Mouse (Mus musculus): ENCODE data around the gene 1700013H16Rik.
"Not testable (repeated sequence)": the region's sequence is repeated elsewhere in the genome, so short reads cannot be mapped to it uniquely, and the experiment has no call there.

The 1700013H16Rik gene

DNA sequence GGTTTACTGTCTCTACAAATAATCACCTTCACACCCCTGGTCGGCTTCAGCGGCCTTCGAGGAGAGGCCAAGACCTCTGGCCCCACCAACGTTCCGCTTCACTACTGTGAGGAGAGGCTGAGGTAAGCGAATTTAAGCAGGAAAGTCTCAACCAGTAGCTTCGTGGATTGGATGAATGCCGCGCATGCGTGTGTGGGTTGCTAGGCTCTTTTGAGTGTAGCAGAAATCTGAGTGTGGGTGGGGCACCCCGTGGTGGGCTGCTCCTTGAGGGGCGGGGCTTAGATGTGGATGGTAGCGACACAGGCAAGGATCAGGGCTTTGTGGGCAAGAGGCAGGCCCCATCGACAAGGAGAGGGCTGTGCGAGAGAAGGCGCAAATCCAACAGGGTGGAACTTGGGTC, at the start of gene 1700013H16Rik:
Gene 1700013H16Rik, minus strand, starts transcription at position 96 of the 400 bp plus-strand sequence.
- no peak for DNase-seq

DNA sequence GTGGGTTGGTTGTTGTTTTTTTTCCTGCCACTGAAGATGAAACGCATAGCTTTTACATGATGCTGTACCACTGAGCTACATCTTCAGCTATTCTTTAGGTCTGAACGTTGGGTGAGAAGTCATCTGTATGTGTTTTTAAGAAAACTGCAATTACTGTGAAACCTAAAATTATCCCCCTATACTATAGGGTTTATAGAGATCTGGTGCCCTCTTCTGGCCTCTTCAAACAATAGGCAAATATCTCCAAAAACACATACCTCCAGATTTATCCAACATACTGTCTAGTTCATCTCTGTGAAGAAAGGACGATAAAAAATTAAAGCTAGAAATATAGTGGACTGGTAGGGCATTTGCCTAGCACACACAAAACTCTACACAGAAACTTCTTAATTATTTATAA, 41.4 kb upstream of the 1700013H16Rik start:
- no peak for DNase-seq

DNA sequence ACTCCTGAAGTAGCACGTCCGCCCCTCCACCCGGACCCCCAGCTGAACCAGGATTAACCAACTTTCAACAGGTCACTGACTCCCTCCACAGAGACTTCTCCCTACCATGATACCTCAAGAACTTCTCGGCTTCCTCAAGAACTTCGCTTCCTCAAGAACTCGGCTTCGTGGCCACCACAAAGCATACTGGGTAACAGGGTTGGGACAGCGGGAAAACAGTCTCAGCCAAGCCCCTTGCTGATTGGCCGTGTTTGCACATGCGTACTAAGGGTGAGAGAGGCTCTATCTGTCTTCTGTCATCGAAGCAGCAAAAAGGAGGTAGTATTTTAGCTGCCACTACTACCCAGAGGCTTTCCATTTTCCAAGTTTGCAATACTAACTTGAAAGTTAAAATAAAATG, 39.9 kb upstream of the 1700013H16Rik start, which contains the start of gene Xlr:
Gene Xlr, minus strand, starts transcription at position 188 of the 400 bp plus-strand sequence.
- not testable (repeated sequence) for DNase-seq

DNA sequence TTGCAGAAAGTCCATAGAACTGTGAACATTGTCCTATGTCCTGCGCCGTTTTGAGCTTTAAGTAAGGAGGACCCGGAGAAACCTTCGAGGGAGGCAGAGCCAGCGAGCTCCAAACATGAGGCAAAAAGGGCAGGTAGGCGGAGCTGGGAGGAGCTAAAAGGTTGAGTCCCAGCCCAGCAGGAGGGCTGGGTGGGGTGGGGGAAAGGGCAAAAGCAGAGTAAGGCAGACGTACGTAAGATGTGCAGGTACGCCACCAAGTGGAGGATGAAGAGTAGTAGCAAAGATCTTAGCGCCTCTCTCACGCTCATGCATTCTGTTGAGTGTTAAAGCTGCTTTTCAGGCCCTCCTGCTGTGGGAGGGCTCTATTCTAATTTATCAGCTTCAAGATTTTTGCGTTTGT, 18.6 kb upstream of the 1700013H16Rik start, which contains the start of gene Zfp36l3:
Gene Zfp36l3, minus strand, starts transcription at position 119 of the 400 bp plus-strand sequence.
- DNase-seq: no peak

DNA sequence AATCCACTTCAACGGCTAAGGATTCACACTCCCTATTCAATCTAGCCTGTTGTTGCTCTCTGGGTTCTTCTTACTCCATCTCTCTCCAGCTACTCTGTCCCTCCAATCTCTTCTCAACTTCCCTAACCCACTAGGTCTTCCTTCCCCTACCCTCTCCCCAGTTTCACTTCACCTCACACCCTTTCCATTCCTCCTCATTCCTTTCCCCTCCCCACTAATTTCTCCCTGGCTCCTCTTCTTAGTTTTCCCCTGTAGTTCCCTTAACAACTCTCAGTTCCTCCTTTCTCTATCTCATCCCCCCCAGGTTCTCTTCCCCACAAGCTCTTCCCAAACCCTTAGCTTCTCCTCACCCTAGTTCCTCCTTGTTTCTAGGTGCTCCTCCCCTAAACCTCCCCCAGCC, 4.8 kb downstream of the 1700013H16Rik start:
- DNase-seq: no peak

DNA sequence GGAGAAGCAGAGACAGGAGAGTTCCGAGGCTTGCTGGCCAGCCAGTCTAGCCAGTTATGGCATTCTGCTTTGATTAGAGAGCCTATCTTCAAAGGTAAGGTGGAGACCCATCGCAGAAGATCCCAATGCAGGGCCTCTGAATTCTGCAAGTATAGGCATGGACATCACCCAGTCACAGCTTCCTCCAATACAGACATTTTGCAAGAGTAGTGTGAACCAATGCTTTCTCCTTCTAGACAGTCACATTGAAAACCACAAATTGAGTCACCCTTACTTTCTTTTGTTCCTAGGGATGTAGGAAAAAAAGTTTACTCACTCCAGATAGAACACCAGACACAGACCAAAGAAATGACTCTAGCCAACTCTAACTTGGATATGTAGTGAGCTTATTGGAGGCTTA, 28.7 kb downstream of the 1700013H16Rik start:
- DNase-seq: no peak

DNA sequence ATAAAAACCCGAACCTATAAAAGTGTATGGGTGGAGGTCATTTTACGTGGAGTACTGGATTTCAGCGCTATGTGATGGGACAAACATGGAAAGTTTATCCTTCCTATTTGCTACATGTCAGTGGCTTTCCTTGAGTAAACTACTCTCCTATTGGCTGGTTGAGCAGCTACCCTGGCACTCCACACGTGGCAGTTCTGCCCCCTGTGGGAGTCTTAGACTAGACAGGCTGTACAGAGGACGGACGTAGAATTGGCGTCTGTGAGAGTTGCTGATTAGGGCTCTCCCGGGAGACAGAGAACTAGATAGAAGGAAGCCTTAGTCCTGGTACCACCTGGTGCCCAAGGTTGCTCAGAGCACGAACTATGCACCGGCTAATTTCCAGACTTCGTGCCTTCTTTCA, 33.0 kb downstream of the 1700013H16Rik start, which contains the start of gene 4930502E18Rik:
Gene 4930502E18Rik, plus strand, starts transcription at position 231 of the 400 bp plus-strand sequence.
- no peak for DNase-seq

DNA sequence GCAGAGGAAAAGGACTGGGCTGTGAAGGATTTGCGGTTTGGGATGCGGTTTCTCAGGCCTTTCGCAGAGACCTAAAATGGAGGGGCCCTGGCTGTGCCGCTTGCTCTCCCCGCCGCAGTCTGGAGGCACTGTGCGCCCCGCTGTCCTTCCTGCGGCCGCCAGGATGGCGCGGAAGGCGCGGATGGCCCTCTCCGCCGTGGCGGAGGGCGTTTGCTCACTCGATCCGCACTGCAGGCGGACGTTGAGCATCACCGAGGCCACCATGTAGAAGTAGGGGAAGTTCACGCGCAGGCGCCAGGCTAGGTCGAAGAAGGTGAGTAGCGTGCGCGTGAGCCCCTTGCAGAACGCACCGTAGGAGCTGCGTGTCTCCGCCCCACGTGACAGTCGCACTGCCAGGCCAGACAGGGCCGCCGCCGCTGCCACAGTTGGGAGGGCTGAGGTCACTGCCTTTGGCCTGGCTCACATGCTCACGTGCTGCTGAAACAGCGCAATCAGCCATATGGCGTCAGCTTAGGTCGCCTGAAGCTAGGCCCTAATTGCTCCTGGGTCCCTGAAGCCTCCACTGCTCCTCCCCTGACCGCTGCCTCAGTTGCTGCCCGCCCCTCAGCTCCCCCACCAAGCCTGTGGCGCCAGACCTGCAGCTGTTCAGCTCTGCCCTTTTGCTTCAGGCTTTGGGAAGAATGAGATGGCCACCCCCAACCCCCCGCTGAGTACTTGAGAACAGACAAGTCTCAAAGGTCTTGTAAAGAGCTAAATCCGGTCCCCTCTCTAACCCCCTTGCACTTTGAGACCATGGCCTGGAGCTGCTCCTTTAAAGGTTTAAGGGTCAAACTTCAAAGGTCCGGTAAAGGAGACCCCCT, 41.1 kb downstream of the 1700013H16Rik start:
- peak; percentile 32 to 57 for DNase-seq

DNA sequence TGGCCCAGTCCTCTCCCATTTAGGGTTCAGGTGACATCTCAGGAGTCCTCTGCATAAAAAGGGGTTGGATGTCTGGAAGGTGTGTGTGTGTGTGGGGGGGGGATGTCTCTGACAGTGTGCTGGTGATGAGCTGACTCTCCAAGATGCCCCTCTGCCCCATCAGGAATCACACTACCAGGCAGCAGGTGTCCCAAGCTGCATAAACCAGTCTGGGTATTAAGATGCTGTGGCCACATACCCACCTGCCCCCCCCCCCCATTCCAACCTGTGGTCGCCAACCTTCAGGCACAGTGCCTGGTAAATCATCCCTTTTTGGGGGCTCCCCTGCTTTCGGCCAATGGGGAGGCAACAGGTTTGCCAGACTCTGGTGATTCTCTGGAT, 41.7 kb downstream of the 1700013H16Rik start:
- no peak for DNase-seq

DNA sequence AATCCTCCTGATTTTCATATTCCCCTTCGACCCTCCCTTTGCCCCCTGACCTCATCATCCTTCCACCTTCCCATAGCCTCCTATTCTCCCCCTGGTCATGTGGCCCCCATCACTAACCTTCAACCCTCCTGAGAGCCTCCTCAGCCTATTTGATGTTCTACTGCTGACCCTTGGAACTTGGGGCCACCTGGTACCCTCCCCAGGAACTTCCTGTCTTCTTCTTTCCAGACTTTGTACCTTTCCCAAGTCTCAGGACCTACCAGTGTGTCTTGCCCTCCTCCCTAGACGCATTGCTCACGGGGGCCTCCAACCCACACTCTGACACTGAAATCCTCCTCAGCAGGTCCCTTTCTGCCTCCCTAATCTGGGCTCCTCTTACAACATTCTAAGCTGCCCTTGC, 55.0 kb downstream of the 1700013H16Rik start:
- no peak for DNase-seq

DNA sequence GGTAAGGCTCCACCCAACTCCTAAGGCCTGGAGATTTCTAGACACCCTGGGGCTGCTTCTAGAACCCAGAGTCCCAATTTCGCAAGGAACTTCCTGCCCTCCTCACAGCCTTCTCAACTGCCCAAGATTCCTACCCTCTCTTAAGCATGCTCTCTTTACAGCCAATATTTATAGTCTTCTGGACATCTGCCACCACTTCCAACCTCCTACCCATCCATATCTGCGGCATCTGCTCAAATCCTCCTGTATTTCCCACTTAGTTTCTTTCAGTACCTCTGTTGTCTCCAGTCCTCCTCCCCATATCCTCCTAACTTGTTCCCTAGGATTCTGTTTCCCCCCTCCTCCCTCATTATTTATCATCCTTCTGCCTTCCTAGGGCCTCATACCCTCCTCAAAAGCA, 58.4 kb downstream of the 1700013H16Rik start:
- no peak for DNase-seq

DNA sequence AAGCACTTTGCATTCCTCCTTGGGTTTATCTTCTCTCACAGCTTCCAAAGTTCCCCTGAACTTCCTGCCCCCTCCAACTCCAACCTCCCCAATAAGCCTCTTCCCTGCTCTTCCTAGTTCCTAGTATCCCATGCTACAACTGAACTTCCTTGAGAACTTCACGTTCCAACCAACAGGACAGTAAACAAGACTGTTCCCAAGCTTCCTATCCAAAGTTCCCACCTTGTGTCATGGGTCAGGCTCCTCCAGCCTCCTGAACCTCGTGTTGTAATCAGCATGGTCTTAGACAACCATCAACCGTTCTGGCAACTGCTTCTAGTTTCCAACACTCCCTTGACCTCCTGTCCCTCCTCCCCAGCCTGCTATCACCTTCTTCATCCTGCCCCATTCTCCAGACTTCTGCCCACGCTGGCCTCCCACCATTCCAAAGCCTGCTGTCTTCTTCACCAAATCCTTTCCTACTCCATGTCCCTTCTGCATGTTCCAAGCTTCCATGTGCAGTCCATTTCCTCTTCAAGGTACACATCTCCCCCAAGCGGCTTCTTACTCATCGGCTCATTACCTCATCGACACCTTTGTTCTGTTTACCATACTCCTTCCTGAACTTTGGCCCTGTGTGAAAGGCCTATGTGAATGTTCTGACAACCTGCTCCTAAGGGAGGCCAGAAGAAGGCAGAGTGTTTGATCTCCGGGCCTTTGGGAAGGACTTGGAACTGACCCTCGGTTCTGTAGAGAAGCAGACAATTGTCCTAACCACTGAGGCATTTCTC, 63.4 kb downstream of the 1700013H16Rik start:
- DNase-seq: no peak

DNA sequence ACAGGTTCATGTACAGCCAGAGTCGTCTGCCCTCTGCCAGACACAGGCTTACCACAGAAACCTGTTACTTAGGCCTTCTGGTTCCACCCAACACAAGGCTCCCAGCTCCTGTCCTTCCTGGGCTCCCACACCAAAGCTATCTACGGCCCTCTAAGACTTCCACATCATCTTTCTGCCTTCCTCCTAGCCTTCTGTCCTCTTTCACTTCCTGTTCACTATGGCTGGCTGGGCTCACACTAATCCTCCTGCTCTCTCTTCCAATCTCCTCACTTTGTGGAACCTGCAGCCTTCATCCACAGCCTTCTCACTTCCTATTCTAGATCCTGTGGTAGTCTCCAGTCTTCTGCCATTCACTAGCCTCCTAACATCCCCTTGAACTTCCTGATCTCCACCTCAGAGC, 64.5 kb downstream of the 1700013H16Rik start:
- no peak for DNase-seq
